Mouse (Mus musculus): ENCODE measurements around the gene Ppp1r13b.

GRCm38 (mm10) chr12:111846815-111847214 is 61.1 kb downstream of the Ppp1r13b start:
- TF ChIP-seq CTCF (IDR thresholded peaks at IDR 0.05) (no peak), POLR2A (IDR thresholded peaks at IDR 0.05; ENCODE audit: insufficient read depth, low read depth, low read length) (no peak), EP300 (IDR thresholded peaks at IDR 0.05; ENCODE audit: insufficient read depth, low read depth, low read length) (no peak)

All from heart, adult 2 months (tissue).